Mouse (Mus musculus): ENCODE measurements around the gene Tmem132d.

DNA sequence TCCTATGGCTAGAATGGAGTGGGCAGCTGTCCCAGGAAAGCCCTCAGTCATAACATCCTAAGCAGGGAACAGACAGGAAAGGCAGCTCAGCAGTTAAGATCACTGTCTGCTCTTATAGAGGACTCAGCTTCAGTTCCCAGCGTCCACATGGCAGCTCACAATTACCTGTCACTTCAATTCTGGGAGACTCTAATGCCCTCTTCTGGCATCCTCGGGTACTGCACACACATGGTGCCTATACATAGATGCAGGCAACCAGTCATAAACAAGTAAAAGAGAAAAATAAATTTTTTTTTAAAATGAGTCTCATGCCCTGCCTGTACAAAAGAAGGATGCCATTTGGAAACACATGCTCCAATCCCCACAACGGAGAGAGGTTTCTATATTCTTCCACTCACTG lies 28.7 kb downstream of the Tmem132d start:
- TF ChIP-seq MAFK (IDR thresholded peaks at IDR 0.05; ENCODE audit: insufficient read depth, low read depth, low read length), result no peak
- no peak for TF ChIP-seq ZC3H11A (IDR thresholded peaks at IDR 0.05; ENCODE audit: borderline replicate concordance, low read depth, low read length)
- no peak for TF ChIP-seq CHD2 (IDR thresholded peaks at IDR 0.05; ENCODE audit: low read depth, low read length)
- no peak for TF ChIP-seq HCFC1 (IDR thresholded peaks at IDR 0.05; ENCODE audit: borderline replicate concordance, insufficient read depth, low read length)
